Mouse (Mus musculus): ENCODE results near the gene Aqp5.
A peak's percentile ranks its signal among the peaks of the same experiment; 100 is the strongest.

DNA sequence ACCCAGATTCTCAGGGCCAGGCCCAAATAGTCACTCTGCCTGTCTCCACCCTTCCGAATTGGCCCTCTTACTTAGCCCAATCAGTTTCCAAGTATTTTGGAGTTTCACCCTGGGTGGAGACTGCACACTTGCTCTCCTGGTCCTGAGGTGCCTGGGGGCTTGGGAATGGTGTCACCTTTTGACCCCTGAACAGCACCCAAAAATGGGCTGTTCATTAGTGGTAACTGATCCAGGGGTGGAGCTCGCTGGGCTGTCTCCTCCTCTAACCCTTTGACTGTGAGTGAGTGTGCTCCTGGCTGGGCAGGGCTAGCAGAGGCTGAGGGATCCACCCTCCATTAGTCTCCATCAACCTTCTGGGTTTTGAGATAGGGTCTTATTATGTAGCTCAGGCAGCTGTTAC is 40.7 kb upstream of the Aqp5 start:
- TF ChIP-seq CTCF (IDR thresholded peaks at IDR 0.05; ENCODE audit: low read depth, low read length) = no peak
- TF ChIP-seq POLR2A (IDR thresholded peaks at IDR 0.05; ENCODE audit: insufficient read depth, low read length) = no peak
- 0 out of 2 replicates have a peak, but pooled peaks have one; percentile 38 for TF ChIP-seq EP300 (IDR thresholded peaks at IDR 0.05; ENCODE audit: insufficient read depth, low read depth, low read length)

Measured in ES-Bruce4 (cell line).